Mouse (Mus musculus): ENCODE data around the gene Rnf212b. TPM values are rescaled to one million over a fixed set of nuclear protein-coding genes. Genes with fewer than 3 reads are reported as not detected.
A peak's percentile ranks its signal among the peaks of the same experiment; 100 is the strongest.

The Rnf212b gene
- polyA plus RNA-seq, 1 experiment from 2014 or later: not detected

- Histone ChIP-seq H3K9me3 (ENCODE audit: control insufficient read depth, low read length) (no peaks in the 10 kb centered on the region), H3K27ac (ENCODE audit: low read length) (peak overlapping the region; percentile 88), H3K36me3 (ENCODE audit: control insufficient read depth, insufficient read depth, low read length) (no peaks in the 10 kb centered on the region), H3K4me2 (ENCODE audit: low read depth, low read length) (peak overlapping the region; percentile 94), H3K4me3 (ENCODE audit: low read length) (peak overlapping the region; percentile 82), H3K4me1 (ENCODE audit: control insufficient read depth, insufficient read depth, low read length) (peaks cover 12% of the 10 kb centered on the region), H3K27me3 (replicated peaks; ENCODE audit: control insufficient read depth, insufficient read depth, low read length) (no peaks in the 10 kb centered on the region), H3K9ac (ENCODE audit: low read depth, low read length) (peak overlapping the region; percentile 81)
- WGBS: under 1% methylated on average over 64 of the region's 72 CpGs
- ATAC-seq: peak; percentile 94
Measured at GRCm38 (mm10) chr14:54876539-54877047, 62.7 kb downstream of the Rnf212b start.

DNA sequence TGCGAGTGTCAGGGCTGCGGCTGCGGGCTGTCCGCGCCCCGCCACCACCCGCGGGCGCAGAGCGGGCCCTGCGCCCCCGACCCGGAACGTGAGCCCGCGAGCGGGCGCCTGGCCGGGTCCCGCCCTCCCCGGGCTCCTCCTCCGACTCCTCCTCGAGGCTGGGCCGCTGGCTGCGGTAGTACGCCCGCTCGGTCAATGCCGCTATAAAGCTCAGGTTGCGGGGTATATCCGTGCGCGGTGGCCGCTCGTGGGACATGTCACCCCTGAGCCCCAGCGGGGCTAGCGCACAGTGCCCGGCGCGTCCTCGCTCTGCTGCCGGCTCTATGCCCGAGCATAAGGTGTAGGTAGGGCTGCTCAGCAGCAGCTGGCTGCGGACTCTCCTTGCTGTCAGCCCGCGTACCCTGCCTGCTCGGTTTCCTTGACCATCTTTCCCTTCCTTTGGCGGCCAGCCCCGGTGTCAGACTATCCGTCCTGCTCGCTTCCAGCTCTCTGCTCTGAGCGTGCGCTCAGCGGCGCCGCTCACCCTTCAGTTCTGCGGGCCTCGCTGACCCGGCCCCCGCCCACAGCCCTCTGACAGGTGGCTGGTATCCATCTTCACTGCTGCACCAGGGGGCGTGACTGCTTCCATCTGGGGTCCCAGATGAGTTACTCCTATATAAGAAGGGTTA lies 63.2 kb downstream of the Rnf212b start, which contains the start of gene Ppp1r3e:
Gene Ppp1r3e (minus strand): TSS at position 503 of the 668 bp plus-strand sequence.
- H3K4me3 ChIP-seq (ENCODE audit: low read length): peak within 1 kb of the TSS; percentile 82
- H3K36me3 ChIP-seq (ENCODE audit: control insufficient read depth, insufficient read depth, low read length): no peaks in the 10 kb centered on the region
- peak within 1 kb of the TSS; percentile 88 for H3K27ac ChIP-seq (ENCODE audit: low read length)
- peak within 1 kb of the TSS; percentile 94 for H3K4me2 ChIP-seq (ENCODE audit: low read depth, low read length)
- H3K27me3 ChIP-seq (replicated peaks; ENCODE audit: control insufficient read depth, insufficient read depth, low read length): no peaks in the 10 kb centered on the region
- peak; percentile 87 for ATAC-seq
- H3K9ac ChIP-seq (ENCODE audit: low read depth, low read length): peak within 1 kb of the TSS; percentile 81
- under 1% methylated on average over 56 of the region's 61 CpGs for WGBS
- no peaks in the 10 kb centered on the region for H3K9me3 ChIP-seq (ENCODE audit: control insufficient read depth, low read length)
- peaks cover 12% of the 10 kb centered on the region for H3K4me1 ChIP-seq (ENCODE audit: control insufficient read depth, insufficient read depth, low read length)

GRCm38 (mm10) chr14:54883154-54884021 lies 69.4 kb downstream of the Rnf212b start, which contains the start of the genes Bcl2l2 and Gm20521:
Bcl2l2 (plus strand) TSS chr14:54883377.
Gm20521 (plus strand) TSS chr14:54883441.
- Histone ChIP-seq H3K4me2 (ENCODE audit: low read depth, low read length) (peak within 1 kb of the TSS; percentile 77), H3K36me3 (ENCODE audit: control insufficient read depth, insufficient read depth, low read length) (peaks cover 4% of the 10 kb centered on the region; the same call in 1 of the 2 replicates), H3K27me3 (replicated peaks; ENCODE audit: control insufficient read depth, insufficient read depth, low read length) (no peaks in the 10 kb centered on the region), H3K27ac (ENCODE audit: low read length) (peak within 1 kb of the TSS; percentile 95), H3K4me3 (ENCODE audit: low read length) (peak within 1 kb of the TSS; percentile 66), H3K9me3 (ENCODE audit: control insufficient read depth, low read length) (no peaks in the 10 kb centered on the region), H3K9ac (ENCODE audit: low read depth, low read length) (peak within 1 kb of the TSS; percentile 84), H3K4me1 (ENCODE audit: control insufficient read depth, insufficient read depth, low read length) (peaks cover 21% of the 10 kb centered on the region)
- WGBS: under 1% methylated on average over 27 of the region's 27 CpGs
- peak; percentile 94 for ATAC-seq

- ATAC-seq: peak; percentile 22; the same call in 1 of the 2 replicates
- Histone ChIP-seq H3K9ac (ENCODE audit: low read depth, low read length) (peak overlapping the region; percentile 84), H3K4me1 (ENCODE audit: control insufficient read depth, insufficient read depth, low read length) (peaks cover 21% of the 10 kb centered on the region), H3K27me3 (replicated peaks; ENCODE audit: control insufficient read depth, insufficient read depth, low read length) (no peaks in the 10 kb centered on the region), H3K27ac (ENCODE audit: low read length) (peak overlapping the region; percentile 93), H3K4me2 (ENCODE audit: low read depth, low read length) (peak overlapping the region; percentile 77), H3K4me3 (ENCODE audit: low read length) (peak overlapping the region; percentile 66), H3K9me3 (ENCODE audit: control insufficient read depth, low read length) (no peaks in the 10 kb centered on the region), H3K36me3 (ENCODE audit: control insufficient read depth, insufficient read depth, low read length) (peaks cover 4% of the 10 kb centered on the region; the same call in 1 of the 2 replicates)
- WGBS: 13% methylated on average over 21 of the region's 21 CpGs
Measured at GRCm38 (mm10) chr14:54884022-54884712, 70.2 kb downstream of the Rnf212b start.

- no peaks in the 10 kb centered on the region for H3K27me3 ChIP-seq (replicated peaks; ENCODE audit: control insufficient read depth, insufficient read depth, low read length)
- no peaks in the 10 kb centered on the region for H3K9me3 ChIP-seq (ENCODE audit: control insufficient read depth, low read length)
- peaks cover 21% of the 10 kb centered on the region for H3K4me1 ChIP-seq (ENCODE audit: control insufficient read depth, insufficient read depth, low read length)
- no peak overlapping the region for H3K27ac ChIP-seq (ENCODE audit: low read length)
- no peak for ATAC-seq
- H3K4me3 ChIP-seq (ENCODE audit: low read length): peak overlapping the region; percentile 66; the same call in 1 of the 2 replicates
- WGBS: 82% methylated on average over 11 of the region's 11 CpGs
- H3K9ac ChIP-seq (ENCODE audit: low read depth, low read length): peak overlapping the region; percentile 45; the same call in 1 of the 2 replicates
- H3K4me2 ChIP-seq (ENCODE audit: low read depth, low read length): peak overlapping the region; percentile 77
- peaks cover 4% of the 10 kb centered on the region; the same call in 1 of the 2 replicates for H3K36me3 ChIP-seq (ENCODE audit: control insufficient read depth, insufficient read depth, low read length)
Measured at GRCm38 (mm10) chr14:54885309-54885708, 71.4 kb downstream of the Rnf212b start.

DNA sequence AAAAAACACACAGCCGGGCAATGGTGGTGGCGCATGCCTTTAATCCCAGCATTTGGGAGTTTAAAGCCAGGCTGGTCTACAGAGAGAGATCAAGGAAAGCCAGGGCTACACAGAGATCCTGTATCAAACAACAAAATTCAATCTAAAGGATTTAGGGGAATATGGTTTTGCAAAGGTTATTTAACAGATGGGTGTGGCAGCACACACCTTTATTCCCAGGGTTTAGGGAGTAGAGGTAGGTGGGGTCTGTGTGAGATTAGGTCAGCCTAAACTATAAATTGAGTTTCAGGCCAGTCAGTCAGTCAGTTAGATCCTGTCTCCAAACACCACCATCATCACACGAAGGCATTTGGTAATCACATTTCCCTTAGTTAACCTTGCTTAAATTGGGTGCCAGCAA lies 78.3 kb downstream of the Rnf212b start, which contains the start of gene Pabpn1:
Gene Pabpn1 (plus strand): TSS at position 301 of the 400 bp plus-strand sequence.
- Histone ChIP-seq H3K9me3 (ENCODE audit: control insufficient read depth, low read length) (no peaks in the 10 kb centered on the region), H3K4me1 (ENCODE audit: control insufficient read depth, insufficient read depth, low read length) (peaks cover 9% of the 10 kb centered on the region; the same call in 1 of the 2 replicates), H3K36me3 (ENCODE audit: control insufficient read depth, insufficient read depth, low read length) (peaks cover 5% of the 10 kb centered on the region; the same call in 1 of the 2 replicates), H3K9ac (ENCODE audit: low read depth, low read length) (peak within 1 kb of the TSS; percentile 58; the same call in 1 of the 2 replicates), H3K27me3 (replicated peaks; ENCODE audit: control insufficient read depth, insufficient read depth, low read length) (no peaks in the 10 kb centered on the region), H3K4me2 (ENCODE audit: low read depth, low read length) (peak within 1 kb of the TSS; percentile 47), H3K4me3 (ENCODE audit: low read length) (peak within 1 kb of the TSS; percentile 92), H3K27ac (ENCODE audit: low read length) (peak within 1 kb of the TSS; percentile 75)
- 95% methylated on average over 3 of the region's 3 CpGs for WGBS
- ATAC-seq: no peak

- Histone ChIP-seq H3K36me3 (ENCODE audit: control insufficient read depth, insufficient read depth, low read length) (peaks cover 11% of the 10 kb centered on the region; the same call in 1 of the 2 replicates), H3K9me3 (ENCODE audit: control insufficient read depth, low read length) (no peaks in the 10 kb centered on the region), H3K27ac (ENCODE audit: low read length) (peak overlapping the region; percentile 96), H3K27me3 (replicated peaks; ENCODE audit: control insufficient read depth, insufficient read depth, low read length) (no peaks in the 10 kb centered on the region), H3K4me1 (ENCODE audit: control insufficient read depth, insufficient read depth, low read length) (peaks cover 9% of the 10 kb centered on the region; the same call in 1 of the 2 replicates), H3K9ac (ENCODE audit: low read depth, low read length) (peak overlapping the region; percentile 99), H3K4me3 (ENCODE audit: low read length) (peak overlapping the region; percentile 92), H3K4me2 (ENCODE audit: low read depth, low read length) (peak overlapping the region; percentile 47)
- under 1% methylated on average over 38 of the region's 38 CpGs for WGBS
- peak; percentile 99 for ATAC-seq
Measured at GRCm38 (mm10) chr14:54893651-54894181, 79.8 kb downstream of the Rnf212b start.
